24 mouse cellular contexts compared by ENCODE assay signal in the genomic region with DNA sequence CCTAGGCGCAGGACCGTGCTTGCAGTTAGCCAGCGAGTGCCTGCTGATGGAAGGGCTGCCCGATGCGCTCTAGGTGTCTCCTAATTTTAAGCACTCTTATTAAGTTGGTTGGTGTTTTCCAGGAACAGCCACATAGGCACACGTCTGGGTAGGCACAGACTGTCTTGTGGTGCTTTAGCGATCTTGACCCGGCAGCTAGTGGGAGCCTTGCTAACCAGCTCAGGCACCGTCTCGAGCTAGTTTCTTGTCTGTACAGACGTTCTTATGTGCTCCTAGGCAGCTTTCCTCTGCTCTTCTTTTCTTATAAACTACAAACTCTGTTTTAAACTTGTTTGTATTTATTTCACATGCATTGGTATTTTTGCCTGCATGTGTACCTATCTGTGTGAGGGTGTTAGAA. TPM values are rescaled to one million over a fixed set of nuclear protein-coding genes. Genes with fewer than 3 reads are reported as not detected.
DNase-seq lines count a peak whose midpoint lies in the region; ATAC-seq and TF ChIP-seq lines count a peak whose summit lies in the region.
"Had no signal": no experiment of that assay in that cellular context is flagged by ENCODE, and none has a peak within 500 bp of the region (broad histone marks: within the 10 kb centered on the region; RNA-seq: fewer than 3 reads in every experiment).

No protein-coding gene starts in this region.

- no peak overlapping the region for H3K9ac ChIP-seq in kidney, embryonic 14.5 days (ENCODE audit: low read depth, low read length)
- H3K9ac ChIP-seq in neural tube, embryonic 11.5 days (ENCODE audit: low read length), result 0 out of 2 replicates have a peak overlapping the region, but pooled peaks have one; percentile 7
- H3K9ac ChIP-seq in neural tube, embryonic 15.5 days (replicated peaks), result no peak overlapping the region
- H3K9ac ChIP-seq in embryonic facial prominence, embryonic 15.5 days, result no peak overlapping the region
- H3K9ac ChIP-seq in limb, embryonic 14.5 days (ENCODE audit: low read depth, low read length, severe bottlenecking), result no peak overlapping the region
- H3K9ac ChIP-seq: heart, embryonic 13.5 days; hindbrain, embryonic 14.5 days; liver, embryonic 14.5 days; lung, embryonic 14.5 days; neural tube, embryonic 13.5 days had no signal

- 50% methylated on average over 11 of the region's 11 CpGs for WGBS in kidney, embryonic 14.5 days
- 52% methylated on average over 11 of the region's 11 CpGs for WGBS in neural tube, embryonic 11.5 days
- 50% methylated on average over 11 of the region's 11 CpGs for WGBS in neural tube, embryonic 15.5 days
- 38% methylated on average over 11 of the region's 11 CpGs for WGBS in embryonic facial prominence, embryonic 15.5 days
- 29% methylated on average over 11 of the region's 11 CpGs for WGBS in limb, embryonic 14.5 days

- H3K4me1 ChIP-seq in kidney, embryonic 14.5 days (ENCODE audit: control insufficient read depth, insufficient read depth, low read length), result peaks cover 17% of the 10 kb centered on the region; the same call in 1 of the 2 replicates
- peaks cover 12% of the 10 kb centered on the region for H3K4me1 ChIP-seq in neural tube, embryonic 11.5 days (ENCODE audit: control insufficient read depth, insufficient read depth, low read length)
- peaks cover 16% of the 10 kb centered on the region for H3K4me1 ChIP-seq in neural tube, embryonic 15.5 days
- peaks cover 36% of the 10 kb centered on the region for H3K4me1 ChIP-seq in embryonic facial prominence, embryonic 15.5 days
- peaks cover 36% of the 10 kb centered on the region for H3K4me1 ChIP-seq in limb, embryonic 14.5 days (ENCODE audit: control insufficient read depth, insufficient read depth, low read length)

- H3K4me2 ChIP-seq in kidney, embryonic 14.5 days (replicated peaks; ENCODE audit: low read depth, low read length), result peak overlapping the region; percentile 24; the same call in 1 of the 2 replicates
- H3K4me2 ChIP-seq in neural tube, embryonic 11.5 days (ENCODE audit: low read depth), result no peak overlapping the region
- no peak overlapping the region for H3K4me2 ChIP-seq in neural tube, embryonic 15.5 days
- peak overlapping the region; percentile 40 for H3K4me2 ChIP-seq in embryonic facial prominence, embryonic 15.5 days (replicated peaks)
- H3K4me2 ChIP-seq in limb, embryonic 14.5 days (replicated peaks; ENCODE audit: low read depth, low read length, severe bottlenecking), result peak overlapping the region; percentile 38
- H3K4me2 ChIP-seq: heart, embryonic 13.5 days; hindbrain, embryonic 14.5 days; lung, embryonic 14.5 days; neural tube, embryonic 13.5 days had no signal

- no peak for TF ChIP-seq POLR2A in limb, embryonic 14.5 days (IDR thresholded peaks at IDR 0.05; ENCODE audit: borderline replicate concordance, extremely low read depth, insufficient read depth, insufficient read length)

- DNase-seq in kidney, postnatal 36 days, result no peak
- no peak for DNase-seq in neural tube, embryonic 11.5 days (ENCODE audit: low spot score)
- DNase-seq in limb, embryonic 14.5 days (ENCODE audit: low spot score), result no peak
- DNase-seq in heart, postnatal 10 days, result no peak
- DNase-seq in adrenal gland, adult 2 months, result no peak
- DNase-seq: adrenal gland, adult 8-10 months; cerebellum, adult 11-12 months; cerebellum, postnatal 14 days; gastrocnemius, postnatal 36 days; heart, adult 2 months; kidney, postnatal 4 days; lung, embryonic 14.5 days; right cerebral cortex, postnatal 4 days; thymus, postnatal 14 days had no signal

- no peak for ATAC-seq in kidney, embryonic 14.5 days (ENCODE audit: low FRiP score, low TSS enrichment)
- no peak for ATAC-seq in neural tube, embryonic 11.5 days (ENCODE audit: insufficient read depth, low FRiP score, low TSS enrichment)
- no peak for ATAC-seq in neural tube, embryonic 15.5 days (ENCODE audit: low FRiP score)
- no peak for ATAC-seq in embryonic facial prominence, embryonic 15.5 days (ENCODE audit: insufficient number of reproducible peaks, low FRiP score, low TSS enrichment, low read depth)
- 0 out of 2 replicates have a peak, but pooled peaks have one; percentile 13 for ATAC-seq in limb, embryonic 14.5 days (ENCODE audit: low FRiP score, low read depth)
- ATAC-seq: inflammation-experienced regulatory T-cells, adult 6 months had no signal

- H3K27me3 ChIP-seq in kidney, embryonic 14.5 days (ENCODE audit: control insufficient read depth, insufficient read depth, low read length), result peaks cover 32% of the 10 kb centered on the region
- no peaks in the 10 kb centered on the region for H3K27me3 ChIP-seq in neural tube, embryonic 11.5 days (ENCODE audit: control insufficient read depth, insufficient read depth, low read length)
- H3K27me3 ChIP-seq in neural tube, embryonic 15.5 days (replicated peaks), result peaks cover 19% of the 10 kb centered on the region
- H3K27me3 ChIP-seq in embryonic facial prominence, embryonic 15.5 days, result peaks cover 30% of the 10 kb centered on the region
- H3K27me3 ChIP-seq in limb, embryonic 14.5 days (ENCODE audit: control insufficient read depth, insufficient read depth, low read length), result peaks cover 16% of the 10 kb centered on the region

- H3K9me3 ChIP-seq in kidney, embryonic 14.5 days (ENCODE audit: control insufficient read depth, low read length), result peaks cover 4% of the 10 kb centered on the region; the same call in 1 of the 2 replicates
- no peaks in the 10 kb centered on the region for H3K9me3 ChIP-seq in neural tube, embryonic 11.5 days (ENCODE audit: control insufficient read depth, low read length)
- H3K9me3 ChIP-seq in neural tube, embryonic 15.5 days (replicated peaks), result no peaks in the 10 kb centered on the region
- no peaks in the 10 kb centered on the region for H3K9me3 ChIP-seq in embryonic facial prominence, embryonic 15.5 days (replicated peaks)
- H3K9me3 ChIP-seq in limb, embryonic 14.5 days (ENCODE audit: control insufficient read depth, low read length), result 0 out of 2 replicates have a peak, but pooled peaks cover 3% of the 10 kb centered on the region
- H3K9me3 ChIP-seq: neural tube, embryonic 13.5 days had no signal

- no peaks in the 10 kb centered on the region for H3K36me3 ChIP-seq in kidney, embryonic 14.5 days (ENCODE audit: control insufficient read depth, insufficient read depth, low read length)
- no peaks in the 10 kb centered on the region for H3K36me3 ChIP-seq in neural tube, embryonic 11.5 days (ENCODE audit: control insufficient read depth, insufficient read depth, low read length)
- H3K36me3 ChIP-seq in neural tube, embryonic 15.5 days, result no peaks in the 10 kb centered on the region
- H3K36me3 ChIP-seq in embryonic facial prominence, embryonic 15.5 days, result no peaks in the 10 kb centered on the region
- H3K36me3 ChIP-seq in limb, embryonic 14.5 days (ENCODE audit: control insufficient read depth, insufficient read depth, low read length), result no peaks in the 10 kb centered on the region
- H3K36me3 ChIP-seq: heart, embryonic 13.5 days; neural tube, embryonic 13.5 days had no signal

- no peak overlapping the region for H3K27ac ChIP-seq in kidney, embryonic 14.5 days (ENCODE audit: low read depth, low read length)
- no peak overlapping the region for H3K27ac ChIP-seq in neural tube, embryonic 11.5 days (ENCODE audit: low read depth, low read length)
- no peak overlapping the region for H3K27ac ChIP-seq in neural tube, embryonic 15.5 days (replicated peaks)
- H3K27ac ChIP-seq in embryonic facial prominence, embryonic 15.5 days (replicated peaks), result peak overlapping the region; percentile 65; the same call in 1 of the 2 replicates
- H3K27ac ChIP-seq in limb, embryonic 14.5 days (replicated peaks; ENCODE audit: low read depth, low read length), result no peak overlapping the region
- H3K27ac ChIP-seq: heart, adult 2 months; heart, embryonic 13.5 days; hindbrain, embryonic 14.5 days; liver, embryonic 14.5 days; neural tube, embryonic 13.5 days had no signal

- H3K4me3 ChIP-seq in kidney, embryonic 14.5 days (ENCODE audit: low read length), result no peak overlapping the region
- H3K4me3 ChIP-seq in neural tube, embryonic 11.5 days (ENCODE audit: low read depth, low read length), result no peak overlapping the region
- H3K4me3 ChIP-seq in neural tube, embryonic 15.5 days (replicated peaks), result no peak overlapping the region
- H3K4me3 ChIP-seq in embryonic facial prominence, embryonic 15.5 days (replicated peaks), result peak overlapping the region; percentile 19; the same call in 1 of the 2 replicates
- H3K4me3 ChIP-seq in limb, embryonic 14.5 days (replicated peaks; ENCODE audit: low read length), result no peak overlapping the region; the same call in 1 of the 2 replicates
- H3K4me3 ChIP-seq: heart, adult 2 months; heart, embryonic 13.5 days; megakaryocyte, embryonic 14.5 days; neural tube, embryonic 13.5 days had no signal

- intact Hi-C loops in heart, postnatal 10 days (cut with DNase I), result no loop called here

RNA-seq across cellular contexts. Expression of a gene that starts 9.2 kb away (rescaled TPM):
- polyA plus RNA-seq in kidney, embryonic 14.5 days (2014; fragmentation: Nextera tagmentation; extraction: Ambion mirVana), result 4.0 and 4.3 TPM in 2 replicates
- 2.4 and 6.4 TPM in 2 replicates for polyA plus RNA-seq in neural tube, embryonic 11.5 days (2014; fragmentation: Nextera tagmentation; extraction: Ambion mirVana)
- 3.8 and 5.5 TPM in 2 replicates for polyA plus RNA-seq in neural tube, embryonic 15.5 days (2015; fragmentation: Nextera tagmentation; extraction: Ambion mirVana)
- 35.3 and 37.4 TPM in 2 replicates for polyA plus RNA-seq in embryonic facial prominence, embryonic 15.5 days (2015; fragmentation: Nextera tagmentation; extraction: Ambion mirVana)
- 9.0 and 14.0 TPM in 2 replicates for polyA plus RNA-seq in limb, embryonic 14.5 days (2012; rRNA removed)
- 10.0 and 10.7 TPM in 2 replicates for polyA plus RNA-seq in limb, embryonic 14.5 days (2014; fragmentation: Nextera tagmentation; extraction: Ambion mirVana)
- total RNA-seq in heart, postnatal 10 days (2021), result under 1 TPM in 1 of 2 experiments, not detected in 1; 0.38 TPM
- total RNA-seq in adrenal gland, adult 2 months (2021), result 1 to 10 TPM in 1 of 2 experiments, under 1 TPM in 1; 0.26 to 1.5 TPM
- 0.76 and 1.1 TPM in 2 replicates for polyA plus RNA-seq in adrenal gland, adult 2 months (2012; rRNA removed)
- total RNA-seq: monocyte, adult 5-6 weeks had no signal

Comparison
In these comparisons a context has a peak if more than half of its experiments do, and no peak if none do; other contexts are left out.
1. H3K4me2 ChIP-seq: peak in kidney, embryonic 14.5 days (single experiment), embryonic facial prominence, embryonic 15.5 days (single experiment) and limb, embryonic 14.5 days (single experiment); none in neural tube, embryonic 11.5 days (single experiment) and neural tube, embryonic 15.5 days (single experiment).